Mouse (Mus musculus): ENCODE measurements around the gene Mdm4. TPM values are rescaled to one million over a fixed set of nuclear protein-coding genes. Genes with fewer than 3 reads are reported as not detected.

Gene Mdm4
- polyA plus RNA-seq, 1 experiment: 46.7 TPM

DNA sequence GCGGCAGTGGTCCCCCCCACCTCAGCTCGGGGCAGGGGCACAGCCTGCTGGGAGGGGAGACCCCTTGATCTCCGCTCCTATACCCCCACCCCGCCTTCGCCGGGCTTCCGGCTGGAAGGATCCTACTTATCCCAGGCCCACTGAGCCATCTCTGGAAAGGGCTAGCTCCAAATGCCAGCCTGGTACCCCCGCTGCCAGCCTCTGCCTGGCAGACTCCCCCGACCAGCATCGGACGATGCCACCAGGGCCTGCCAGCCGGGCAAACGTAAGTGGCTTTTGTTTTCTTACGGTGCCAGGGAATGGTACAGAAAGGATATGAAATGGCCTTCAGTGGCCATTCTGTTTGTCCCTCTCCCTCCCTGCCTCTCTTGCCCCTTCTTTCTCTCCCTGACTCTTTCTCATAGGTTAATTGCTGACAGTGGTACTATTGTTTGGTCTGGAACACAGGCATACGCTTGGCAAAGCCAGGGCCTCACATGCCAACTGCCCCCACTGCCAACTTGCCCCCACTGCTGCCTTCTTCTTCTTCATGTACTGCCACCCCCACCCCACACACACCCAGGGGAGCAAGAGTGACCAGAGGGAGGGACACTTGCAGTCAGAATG, 38.4 kb upstream of the Mdm4 start:
- Histone ChIP-seq H3K27ac (ENCODE audit: control insufficient read depth, insufficient read depth, low read depth, low read length) (no peak overlapping the region), H3K4me3 (ENCODE audit: control insufficient read depth, low read depth, low read length) (no peak overlapping the region), H3K36me3 (ENCODE audit: control insufficient read depth, insufficient read depth, low read length) (no peaks in the 10 kb centered on the region), H3K27me3 (ENCODE audit: control insufficient read depth, insufficient read depth, low read length) (no peaks in the 10 kb centered on the region), H3K4me1 (ENCODE audit: control insufficient read depth, insufficient read depth, low read length) (no peaks in the 10 kb centered on the region)
- no peak for TF ChIP-seq CTCF (IDR thresholded peaks at IDR 0.05; ENCODE audit: control insufficient read depth, insufficient read depth, insufficient replicate concordance, low read depth, low read length)
- TF ChIP-seq POLR2A (IDR thresholded peaks at IDR 0.05; ENCODE audit: control insufficient read depth, low read depth, low read length): no peak

DNA sequence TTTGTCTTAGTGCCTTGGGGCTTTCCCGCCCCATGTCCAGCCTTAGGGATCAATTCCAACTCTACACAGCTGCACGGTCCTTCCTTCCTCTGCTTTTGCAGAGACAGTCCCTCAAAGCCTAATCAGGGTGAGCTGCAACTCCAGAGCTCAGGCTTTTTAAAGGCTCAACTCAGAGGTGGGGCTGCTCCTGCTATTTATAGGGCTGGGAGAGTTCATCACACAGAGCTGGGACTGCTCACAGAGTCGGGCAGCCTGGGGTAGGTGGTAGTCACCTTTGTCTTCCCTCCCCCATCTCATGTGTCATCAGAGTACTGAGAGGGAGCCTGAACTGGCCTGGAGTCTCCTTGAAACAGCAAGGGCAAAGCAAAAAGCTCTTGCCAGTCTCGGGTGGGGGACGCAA, 37.9 kb upstream of the Mdm4 start:
- Histone ChIP-seq H3K4me3 (ENCODE audit: control insufficient read depth, low read depth, low read length) (no peak overlapping the region), H3K4me1 (ENCODE audit: control insufficient read depth, insufficient read depth, low read length) (no peaks in the 10 kb centered on the region), H3K36me3 (ENCODE audit: control insufficient read depth, insufficient read depth, low read length) (no peaks in the 10 kb centered on the region), H3K27ac (ENCODE audit: control insufficient read depth, insufficient read depth, low read depth, low read length) (no peak overlapping the region), H3K27me3 (ENCODE audit: control insufficient read depth, insufficient read depth, low read length) (no peaks in the 10 kb centered on the region)
- TF ChIP-seq CTCF (IDR thresholded peaks at IDR 0.05; ENCODE audit: control insufficient read depth, insufficient read depth, insufficient replicate concordance, low read depth, low read length): no peak
- no peak for TF ChIP-seq POLR2A (IDR thresholded peaks at IDR 0.05; ENCODE audit: control insufficient read depth, low read depth, low read length)

DNA sequence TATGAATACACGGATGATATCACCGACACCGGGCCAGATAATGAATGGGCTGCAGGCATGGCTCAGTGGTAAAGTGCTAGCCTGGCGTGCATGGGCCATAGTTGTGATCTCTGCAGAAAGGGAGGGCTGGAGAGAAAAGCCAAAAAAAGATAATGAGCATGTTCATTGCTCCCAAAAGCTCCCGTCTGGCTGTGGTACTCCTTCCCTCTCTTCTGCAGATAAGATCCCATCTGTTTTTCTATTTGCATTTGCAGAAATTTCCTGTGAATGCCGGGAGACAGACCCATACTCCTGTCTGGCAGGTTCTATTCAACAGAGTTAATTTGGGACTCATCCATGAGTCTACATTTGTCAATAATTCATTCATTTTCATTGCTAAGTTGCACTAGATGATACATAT, 32.8 kb upstream of the Mdm4 start:
- TF ChIP-seq CTCF (IDR thresholded peaks at IDR 0.05; ENCODE audit: control insufficient read depth, insufficient read depth, insufficient replicate concordance, low read depth, low read length): no peak
- TF ChIP-seq POLR2A (IDR thresholded peaks at IDR 0.05; ENCODE audit: control insufficient read depth, low read depth, low read length): no peak
- no peaks in the 10 kb centered on the region for H3K36me3 ChIP-seq (ENCODE audit: control insufficient read depth, insufficient read depth, low read length)

DNA sequence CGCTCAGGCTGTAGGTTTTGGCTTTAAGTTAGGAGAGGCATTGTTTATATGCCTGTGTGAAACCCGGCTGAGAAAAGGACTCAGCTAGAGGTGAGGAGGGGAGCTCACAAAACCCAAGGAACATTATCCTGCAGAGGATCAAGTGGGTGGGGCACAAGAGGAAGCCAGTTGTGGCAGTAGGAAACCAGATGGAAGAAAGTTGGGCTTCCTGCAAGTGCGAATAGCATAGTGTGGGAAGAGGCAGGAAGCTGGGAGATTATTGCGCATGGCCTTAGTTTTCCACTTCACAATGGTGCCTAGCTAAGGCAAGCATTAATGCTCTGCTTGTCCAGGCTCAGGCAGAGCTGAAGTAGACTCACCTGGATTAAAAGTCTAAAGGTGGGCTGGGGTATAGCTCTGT, 30.3 kb upstream of the Mdm4 start:
- H3K27me3 ChIP-seq (ENCODE audit: control insufficient read depth, insufficient read depth, low read length): no peaks in the 10 kb centered on the region
- H3K36me3 ChIP-seq (ENCODE audit: control insufficient read depth, insufficient read depth, low read length): no peaks in the 10 kb centered on the region
- H3K27ac ChIP-seq (ENCODE audit: control insufficient read depth, insufficient read depth, low read depth, low read length): no peak overlapping the region
- no peak for TF ChIP-seq CTCF (IDR thresholded peaks at IDR 0.05; ENCODE audit: control insufficient read depth, insufficient read depth, insufficient replicate concordance, low read depth, low read length)
- no peak for TF ChIP-seq POLR2A (IDR thresholded peaks at IDR 0.05; ENCODE audit: control insufficient read depth, low read depth, low read length)
- no peak overlapping the region for H3K4me3 ChIP-seq (ENCODE audit: control insufficient read depth, low read depth, low read length)
- H3K4me1 ChIP-seq (ENCODE audit: control insufficient read depth, insufficient read depth, low read length): no peaks in the 10 kb centered on the region

More for the DNA sequence above, 32.8 kb upstream of the Mdm4 start:
- H3K4me1 ChIP-seq (ENCODE audit: control insufficient read depth, insufficient read depth, low read length): no peaks in the 10 kb centered on the region
- no peak overlapping the region for H3K4me3 ChIP-seq (ENCODE audit: control insufficient read depth, low read depth, low read length)
- no peak overlapping the region for H3K27ac ChIP-seq (ENCODE audit: control insufficient read depth, insufficient read depth, low read depth, low read length)
- H3K27me3 ChIP-seq (ENCODE audit: control insufficient read depth, insufficient read depth, low read length): no peaks in the 10 kb centered on the region

DNA sequence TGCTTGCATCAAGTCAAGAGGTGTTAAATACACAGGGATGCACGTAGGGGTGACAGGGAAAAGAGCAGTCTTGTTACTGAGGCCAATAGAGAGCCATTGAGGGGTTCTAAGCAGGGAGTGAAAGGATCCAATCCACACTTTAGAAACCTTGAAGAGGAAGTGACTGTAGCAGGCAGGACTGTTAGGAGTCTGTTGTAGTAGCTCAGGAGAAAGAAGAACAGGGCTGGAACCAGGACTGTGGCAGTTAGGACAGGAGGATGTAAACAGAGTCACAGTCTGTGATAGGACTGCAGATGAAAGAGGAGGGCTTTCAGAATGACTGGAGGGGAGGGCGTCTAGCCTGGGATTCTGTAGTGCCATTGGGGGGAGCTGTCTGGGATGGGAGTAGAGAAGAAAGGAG, 29.2 kb upstream of the Mdm4 start:
- H3K36me3 ChIP-seq (ENCODE audit: control insufficient read depth, insufficient read depth, low read length): no peaks in the 10 kb centered on the region
- no peaks in the 10 kb centered on the region for H3K4me1 ChIP-seq (ENCODE audit: control insufficient read depth, insufficient read depth, low read length)
- no peak for TF ChIP-seq POLR2A (IDR thresholded peaks at IDR 0.05; ENCODE audit: control insufficient read depth, low read depth, low read length)
- no peak overlapping the region for H3K27ac ChIP-seq (ENCODE audit: control insufficient read depth, insufficient read depth, low read depth, low read length)
- H3K27me3 ChIP-seq (ENCODE audit: control insufficient read depth, insufficient read depth, low read length): no peaks in the 10 kb centered on the region
- H3K4me3 ChIP-seq (ENCODE audit: control insufficient read depth, low read depth, low read length): no peak overlapping the region

DNA sequence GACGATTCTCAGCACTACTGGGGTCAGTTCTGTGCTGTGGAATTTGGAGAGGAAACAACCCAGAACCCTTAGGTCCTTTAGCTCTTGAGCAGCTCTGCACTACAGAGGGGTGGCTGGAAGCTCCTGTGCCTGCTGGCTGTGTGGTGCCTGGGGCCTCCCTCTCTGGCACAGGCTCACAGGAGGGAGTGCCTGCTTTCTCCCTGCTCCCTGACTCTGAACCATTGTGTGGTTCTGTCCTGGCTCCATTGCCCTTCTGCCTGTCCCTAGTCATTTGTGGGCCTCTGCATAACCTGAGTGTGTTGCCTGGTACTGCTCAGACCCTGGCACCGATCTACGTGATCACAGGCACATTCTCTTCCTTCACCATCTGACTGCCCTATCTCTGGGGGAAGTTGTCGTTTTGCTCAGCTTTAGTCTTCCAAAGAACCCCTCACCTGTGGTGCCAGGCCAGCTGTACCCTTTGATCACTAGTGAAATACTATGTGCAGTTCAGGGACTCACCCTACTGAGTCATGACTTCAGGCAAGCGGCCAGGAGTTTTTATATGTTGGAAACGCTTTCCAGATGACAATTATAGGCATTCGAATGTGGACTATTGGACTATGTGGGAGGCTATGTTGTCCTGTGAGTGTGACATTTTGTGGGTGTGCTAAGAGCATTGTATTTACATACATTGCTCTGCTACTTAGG, 27.1 kb upstream of the Mdm4 start:
- Histone ChIP-seq H3K27me3 (ENCODE audit: control insufficient read depth, insufficient read depth, low read length) (no peaks in the 10 kb centered on the region), H3K4me3 (ENCODE audit: control insufficient read depth, low read depth, low read length) (no peak overlapping the region), H3K36me3 (ENCODE audit: control insufficient read depth, insufficient read depth, low read length) (no peaks in the 10 kb centered on the region), H3K27ac (ENCODE audit: control insufficient read depth, insufficient read depth, low read depth, low read length) (no peak overlapping the region), H3K4me1 (ENCODE audit: control insufficient read depth, insufficient read depth, low read length) (no peaks in the 10 kb centered on the region)
- TF ChIP-seq POLR2A (IDR thresholded peaks at IDR 0.05; ENCODE audit: control insufficient read depth, low read depth, low read length): no peak
- TF ChIP-seq CTCF (IDR thresholded peaks at IDR 0.05; ENCODE audit: control insufficient read depth, insufficient read depth, insufficient replicate concordance, low read depth, low read length): no peak

DNA sequence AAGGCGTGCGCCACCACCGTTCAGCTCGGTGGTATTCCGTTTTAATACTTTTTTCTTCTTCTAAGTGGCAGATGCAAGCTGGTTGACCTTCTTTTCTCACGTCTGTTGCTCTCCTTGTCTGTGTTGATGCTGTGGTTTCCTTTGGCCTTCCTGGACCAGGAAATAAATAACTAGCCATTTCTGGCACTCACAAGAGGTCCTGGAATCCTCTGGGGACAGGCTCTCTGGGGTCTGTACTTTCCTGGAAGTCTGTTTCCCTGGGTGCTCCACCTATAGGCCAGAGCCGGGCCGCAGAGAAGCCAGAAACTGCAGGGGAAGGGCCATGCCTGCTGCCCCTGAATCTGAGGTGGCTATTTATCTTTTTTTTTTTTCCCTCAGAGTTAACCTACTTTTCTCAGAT, 24.0 kb upstream of the Mdm4 start:
- H3K27me3 ChIP-seq (ENCODE audit: control insufficient read depth, insufficient read depth, low read length): no peaks in the 10 kb centered on the region
- H3K4me3 ChIP-seq (ENCODE audit: control insufficient read depth, low read depth, low read length): no peak overlapping the region
- H3K36me3 ChIP-seq (ENCODE audit: control insufficient read depth, insufficient read depth, low read length): no peaks in the 10 kb centered on the region
- H3K4me1 ChIP-seq (ENCODE audit: control insufficient read depth, insufficient read depth, low read length): no peaks in the 10 kb centered on the region; the same call in 1 of the 2 replicates
- H3K27ac ChIP-seq (ENCODE audit: control insufficient read depth, insufficient read depth, low read depth, low read length): no peak overlapping the region
- TF ChIP-seq POLR2A (IDR thresholded peaks at IDR 0.05; ENCODE audit: control insufficient read depth, low read depth, low read length) (no peak), CTCF (IDR thresholded peaks at IDR 0.05; ENCODE audit: control insufficient read depth, insufficient read depth, insufficient replicate concordance, low read depth, low read length) (no peak)
